Mouse (Mus musculus) heart, adult 11 months (tissue): ENCODE data around the gene Vps13d.

Source experiments
- DNase-seq: peaks from one replicate; pipeline ENCODE4 v3.0.0; 2022

Vps13d gene

GRCm38 (mm10) chr4:145194559-145195162 lies at the start of gene Vps13d:
Gene Vps13d (minus strand): TSS chr4:145195005.
- DNase-seq: peak; percentile 98

GRCm38 (mm10) chr4:145242719-145243350 lies 48.0 kb upstream of the Vps13d start:
- peak; percentile 91 for DNase-seq

DNA sequence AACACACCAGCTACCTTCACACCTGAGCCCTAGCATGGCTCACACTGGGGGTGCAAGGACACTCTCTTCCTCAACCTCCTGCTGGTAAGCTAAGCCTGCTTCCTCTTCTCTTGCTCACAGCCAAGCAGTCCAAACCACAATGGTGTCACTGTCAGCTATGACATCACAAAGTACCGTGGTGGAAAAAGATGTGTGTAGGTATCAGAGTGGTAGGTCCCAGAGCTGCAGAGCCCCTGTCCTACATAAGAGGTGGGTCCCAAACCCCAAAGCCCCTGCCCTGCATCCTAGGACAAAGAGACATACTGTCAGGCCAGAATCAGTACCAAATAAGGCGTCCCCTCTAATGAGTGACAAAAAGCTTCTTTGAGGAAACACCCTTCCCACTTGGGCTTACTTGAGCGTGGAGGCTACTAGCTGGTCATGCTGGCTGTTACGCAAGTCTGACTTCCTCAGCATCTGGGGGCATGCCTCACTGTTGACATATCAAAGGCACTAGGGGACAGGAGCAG lies 46.0 kb upstream of the Vps13d start:
- peak; percentile 99 for DNase-seq

GRCm38 (mm10) chr4:145239049-145239830 lies 44.4 kb upstream of the Vps13d start:
- peak; percentile 99 for DNase-seq

DNA sequence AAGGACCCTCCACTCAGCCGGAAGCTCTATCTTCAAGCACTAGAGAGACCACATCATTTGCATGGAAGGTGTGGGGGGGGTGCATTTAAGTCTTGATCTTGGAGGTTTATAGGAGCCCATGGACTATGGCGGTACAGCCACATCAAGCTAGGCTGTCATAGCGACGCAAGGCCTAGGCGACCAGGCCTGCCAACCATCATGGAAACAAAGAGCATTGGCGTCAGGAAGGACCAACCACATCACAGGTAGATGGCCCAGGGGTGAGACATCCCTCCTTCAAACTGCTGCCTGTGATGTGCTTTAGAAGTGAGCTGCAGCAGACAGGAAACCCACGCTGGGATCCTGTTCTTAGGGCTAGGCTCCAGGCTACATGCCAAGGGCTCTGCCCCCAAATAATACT lies 41.2 kb upstream of the Vps13d start:
- DNase-seq: peak; percentile 92

GRCm38 (mm10) chr4:145233487-145234228 lies 38.9 kb upstream of the Vps13d start:
- peak; percentile 99 for DNase-seq

DNA sequence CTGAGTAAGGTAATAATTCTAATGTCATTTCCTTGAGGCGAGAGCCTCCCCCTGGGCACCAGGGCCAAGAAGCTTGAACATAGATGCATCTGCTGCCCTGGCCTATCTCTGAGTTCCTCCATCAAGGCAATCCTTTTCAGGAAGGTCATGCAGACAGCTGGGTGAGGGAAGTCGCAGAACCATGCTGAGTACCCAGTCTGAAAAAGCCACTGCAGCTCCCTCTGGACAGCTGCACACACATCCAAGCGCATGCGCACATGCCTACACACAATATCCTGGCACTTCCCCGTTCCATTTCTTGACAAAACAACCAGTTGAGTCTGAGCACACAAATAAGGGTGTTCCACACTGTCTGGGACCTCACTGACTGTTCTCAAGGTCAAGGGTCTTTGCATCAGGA lies 36.9 kb upstream of the Vps13d start:
- DNase-seq: peak; percentile 97

- no peak for DNase-seq
These were observed 35.8 kb upstream of the Vps13d start for GRCm38 (mm10) chr4:145230647-145231046.

DNA sequence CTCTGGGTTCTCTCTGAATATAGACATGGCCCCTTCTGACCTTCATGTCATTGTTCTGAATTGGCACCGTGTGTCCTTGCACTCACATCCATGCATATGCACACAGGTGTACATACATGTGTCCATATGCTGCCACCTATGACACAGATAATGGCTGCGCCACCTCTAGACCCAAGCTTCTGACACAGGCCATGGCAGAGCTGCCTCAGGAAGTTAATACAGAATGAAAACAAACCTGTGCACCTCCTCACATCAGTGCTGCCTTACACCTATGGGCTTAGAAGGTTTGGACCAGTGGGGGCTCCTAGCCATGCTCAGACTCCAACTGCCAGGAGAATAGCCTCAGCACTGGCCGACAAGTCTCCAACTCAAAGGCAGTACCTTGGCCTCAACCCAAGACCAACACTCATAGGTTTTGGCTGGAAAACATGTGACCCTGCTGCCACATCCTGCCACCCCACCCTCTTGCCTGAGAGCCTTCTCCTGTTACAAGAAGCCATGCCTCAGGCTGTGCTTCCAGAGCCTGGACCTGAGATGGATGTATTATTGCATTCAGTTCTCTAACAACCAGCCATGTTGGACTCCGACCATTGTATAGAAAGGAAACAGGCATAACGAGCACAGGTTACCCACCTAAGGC lies 34.8 kb upstream of the Vps13d start:
- peak; percentile 97 for DNase-seq

DNA sequence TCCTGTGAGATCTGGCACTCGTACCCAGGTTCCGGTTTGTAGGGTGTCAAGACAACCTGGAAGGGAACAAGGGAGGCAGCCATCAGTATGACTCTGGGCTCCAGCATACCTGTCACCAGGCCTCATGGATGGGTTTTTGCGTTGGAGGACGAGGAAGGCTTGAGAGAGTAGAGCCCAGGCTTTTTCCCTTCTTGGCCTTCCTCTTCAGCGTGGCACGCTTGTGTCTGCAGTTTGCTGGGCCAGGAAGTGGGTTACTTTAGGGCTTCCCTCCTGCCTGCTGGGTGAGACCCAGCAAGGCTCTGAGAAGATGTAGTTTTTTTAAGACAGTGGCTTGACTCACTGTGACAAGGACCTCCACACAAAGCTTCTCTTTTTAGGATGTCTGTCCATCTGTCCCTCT lies 34.2 kb upstream of the Vps13d start:
- peak; percentile 94 for DNase-seq

DNA sequence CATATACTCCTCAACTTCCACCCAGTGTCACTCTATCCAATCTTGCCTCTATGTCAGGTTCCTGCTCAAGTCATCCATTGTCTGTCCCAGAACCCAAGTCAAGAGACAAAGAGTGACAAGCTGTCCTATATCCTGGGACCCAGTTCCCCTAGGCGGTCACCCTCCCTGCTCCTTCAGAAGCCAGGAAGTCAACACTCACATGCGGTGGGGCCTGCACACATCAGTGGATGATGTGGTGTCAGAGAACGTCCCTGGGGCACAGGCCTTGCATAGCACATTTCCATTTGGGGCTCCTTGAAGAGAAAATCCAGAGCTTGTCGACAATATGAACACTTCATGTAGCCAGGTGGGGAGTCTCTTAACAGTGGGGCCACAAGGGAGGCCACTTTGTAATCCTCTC lies 29.8 kb upstream of the Vps13d start:
- DNase-seq: no peak

DNA sequence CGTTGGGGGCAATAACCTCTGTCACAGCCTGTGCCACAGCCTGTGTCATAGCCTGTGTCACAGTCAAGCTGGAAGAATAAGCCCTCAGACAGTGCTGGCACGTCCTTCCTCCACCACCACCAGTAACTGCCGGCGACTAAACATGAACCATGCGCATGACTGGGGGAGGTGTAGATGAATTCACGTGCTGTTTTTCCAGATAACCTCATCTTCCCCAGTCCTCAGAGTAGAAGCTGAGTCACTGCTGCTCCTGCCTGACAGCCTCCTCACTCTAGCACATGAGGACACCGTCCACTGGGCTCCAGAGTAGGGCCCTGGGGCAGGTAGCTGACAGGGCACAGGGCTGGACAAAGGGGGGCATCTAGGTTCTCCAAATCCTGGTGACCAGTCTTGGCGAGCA lies 27.3 kb upstream of the Vps13d start:
- no peak for DNase-seq

- no peak for DNase-seq
These were observed 26.6 kb upstream of the Vps13d start for GRCm38 (mm10) chr4:145221379-145221778.

GRCm38 (mm10) chr4:145220001-145220400 lies 25.2 kb upstream of the Vps13d start:
- no peak for DNase-seq

DNA sequence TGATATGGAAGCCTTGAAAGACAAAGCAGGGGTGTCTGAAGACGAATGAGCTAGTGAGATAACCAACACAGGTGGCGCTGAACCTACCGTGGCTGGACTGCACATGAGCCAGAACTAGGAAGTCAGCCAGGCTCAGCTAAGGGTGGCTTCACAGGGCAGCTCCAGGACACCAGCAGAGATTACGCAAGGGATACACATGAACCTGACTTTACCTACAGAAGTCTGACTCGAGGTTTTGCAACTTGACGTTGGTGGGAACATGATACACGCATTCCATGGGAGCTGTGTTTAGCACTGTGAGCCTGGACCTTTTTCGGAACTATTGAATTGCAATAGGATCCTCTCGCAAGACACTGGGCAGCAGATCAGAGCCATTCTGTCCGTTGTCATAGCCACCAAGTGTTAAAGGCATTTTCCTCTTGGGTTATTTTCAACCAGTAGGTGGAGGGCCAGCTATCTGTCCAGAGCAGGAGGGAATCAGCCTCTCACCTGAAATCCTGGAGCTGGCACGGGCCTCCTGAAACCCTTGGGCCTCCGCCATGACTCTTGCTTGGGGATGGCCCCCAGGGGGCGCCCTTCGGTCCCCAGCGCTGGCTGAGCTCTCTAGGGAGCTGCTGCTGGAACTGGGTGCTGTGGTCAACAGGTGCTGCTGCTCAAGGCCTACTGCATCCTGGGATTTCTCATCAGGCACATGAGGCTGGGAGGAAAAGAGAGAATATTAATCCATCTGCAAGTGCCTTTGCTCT lies 24.6 kb upstream of the Vps13d start:
- peak; percentile 92 for DNase-seq

GRCm38 (mm10) chr4:145217837-145218236 lies 23.0 kb upstream of the Vps13d start:
- DNase-seq: no peak

DNA sequence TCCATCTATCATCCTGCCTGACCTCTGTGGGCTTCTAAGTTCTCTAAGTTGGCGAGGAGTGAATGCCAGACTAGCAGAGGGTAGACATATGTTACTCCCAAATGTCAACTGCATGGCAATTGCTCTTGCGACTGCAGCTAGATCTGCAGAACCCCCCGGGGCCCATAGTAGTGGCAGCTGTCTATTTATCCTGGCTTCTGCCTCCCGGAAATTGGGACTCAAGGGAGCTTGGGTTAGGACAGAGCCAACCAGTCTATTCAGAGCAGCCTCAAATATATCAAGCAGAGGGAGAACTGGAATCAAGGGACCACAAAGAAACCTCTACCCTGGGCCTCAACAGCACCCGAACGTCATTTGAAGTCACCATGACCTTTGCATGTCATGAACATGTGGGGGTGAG lies 22.2 kb upstream of the Vps13d start:
- peak; percentile 94 for DNase-seq

- peak; percentile 95 for DNase-seq
These were observed 20.6 kb upstream of the Vps13d start for GRCm38 (mm10) chr4:145215396-145215795.

- DNase-seq: no peak
These were observed 20.0 kb upstream of the Vps13d start for GRCm38 (mm10) chr4:145214786-145215174.

GRCm38 (mm10) chr4:145213999-145214785 lies 19.4 kb upstream of the Vps13d start:
- peak; percentile 99 for DNase-seq

DNA sequence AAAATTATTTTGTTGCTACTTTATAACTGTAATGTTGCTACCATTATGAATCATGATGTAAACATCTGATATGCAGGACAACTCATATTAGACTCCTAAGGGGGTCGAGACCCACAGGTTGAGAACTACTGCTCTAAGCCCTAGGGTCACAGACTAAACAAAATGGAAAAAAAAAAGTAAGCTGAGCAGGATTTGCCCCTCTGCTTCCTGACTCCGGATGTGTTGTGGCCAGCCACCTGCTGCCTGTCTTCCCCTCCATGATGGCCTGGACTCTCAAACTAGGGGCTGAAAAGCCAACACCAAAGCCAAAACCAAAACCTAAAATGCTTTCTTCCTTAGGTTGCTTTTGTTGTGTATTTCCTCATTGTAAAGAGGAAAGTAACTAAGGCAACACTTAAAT lies 16.3 kb upstream of the Vps13d start:
- no peak for DNase-seq
